Mouse (Mus musculus) lung, postnatal 4 days (tissue): ENCODE measurements around the gene Itpkb.
A peak's percentile ranks its signal among the peaks of the same experiment; 100 is the strongest.

Experiments
- DNase-seq, 2 experiments: peaks; one replicate each; pipeline ENCODE4 v3.0.0; 2021

Gene Itpkb

GRCm38 (mm10) chr1:180422076-180422828 lies 92.0 kb downstream of the Itpkb start:
- peak; percentile 86 to 87 for DNase-seq

GRCm38 (mm10) chr1:180423008-180423639 lies 92.8 kb downstream of the Itpkb start:
- DNase-seq = peak; percentile 51 to 55

- no peak for DNase-seq
Measured at GRCm38 (mm10) chr1:180423931-180424330, 93.6 kb downstream of the Itpkb start.

GRCm38 (mm10) chr1:180426405-180426804 lies 96.1 kb downstream of the Itpkb start:
- DNase-seq = no peak

GRCm38 (mm10) chr1:180427685-180428084 lies 97.4 kb downstream of the Itpkb start:
- DNase-seq = no peak

GRCm38 (mm10) chr1:180428101-180428712 lies 97.9 kb downstream of the Itpkb start:
- peak; percentile 55 to 78 for DNase-seq

GRCm38 (mm10) chr1:180428871-180429270 lies 98.6 kb downstream of the Itpkb start:
- no peak for DNase-seq

- DNase-seq = no peak
Measured at GRCm38 (mm10) chr1:180429819-180430218, 99.5 kb downstream of the Itpkb start.

GRCm38 (mm10) chr1:180431833-180432232 lies 101.5 kb downstream of the Itpkb start:
- peak in 1 of 2 experiments; percentile 60 for DNase-seq

- DNase-seq = no peak
Measured at GRCm38 (mm10) chr1:180433098-180433538, 102.8 kb downstream of the Itpkb start.

- DNase-seq = peak; percentile 64 to 73
Measured at GRCm38 (mm10) chr1:180433796-180434566, 103.7 kb downstream of the Itpkb start.

- no peak for DNase-seq
Measured at GRCm38 (mm10) chr1:180434925-180435324, 104.6 kb downstream of the Itpkb start.

- no peak for DNase-seq
Measured at GRCm38 (mm10) chr1:180439496-180439895, 109.2 kb downstream of the Itpkb start.

- no peak for DNase-seq
Measured at GRCm38 (mm10) chr1:180444411-180444810, 114.1 kb downstream of the Itpkb start.

- DNase-seq = no peak
Measured at GRCm38 (mm10) chr1:180449641-180450040, 119.4 kb downstream of the Itpkb start.

- peak in 1 of 2 experiments; percentile 46 for DNase-seq
Measured at GRCm38 (mm10) chr1:180458274-180458673, 128.0 kb downstream of the Itpkb start.

GRCm38 (mm10) chr1:180458680-180459079 lies 128.4 kb downstream of the Itpkb start:
- peak in 1 of 2 experiments; percentile 28 for DNase-seq

- no peak for DNase-seq
Measured at GRCm38 (mm10) chr1:180460721-180461120, 130.4 kb downstream of the Itpkb start.

- peak; percentile 18 to 40 for DNase-seq
Measured at GRCm38 (mm10) chr1:180462396-180462795, 132.1 kb downstream of the Itpkb start.

- no peak for DNase-seq
Measured at GRCm38 (mm10) chr1:180462983-180463475, 132.7 kb downstream of the Itpkb start.

- DNase-seq = no peak
Measured at GRCm38 (mm10) chr1:180464357-180464756, 134.1 kb downstream of the Itpkb start.

GRCm38 (mm10) chr1:180465620-180466019 lies 135.3 kb downstream of the Itpkb start:
- no peak for DNase-seq

- no peak for DNase-seq
Measured at GRCm38 (mm10) chr1:180468004-180468403, 137.7 kb downstream of the Itpkb start.
